Mouse (Mus musculus): ENCODE data around the gene Fam213b. TPM values are rescaled to one million over a fixed set of nuclear protein-coding genes. Genes with fewer than 3 reads are reported as not detected.

Gene Fam213b
- total RNA-seq, 1 experiment from 2014 or later, result 51.9 TPM

GRCm38 (mm10) chr4:154880730-154881129, 18.2 kb downstream of the Fam213b start:
- DNase-seq, result peak; percentile 49

- peak; percentile 96 for DNase-seq
Measured at GRCm38 (mm10) chr4:154877864-154878548, 20.9 kb downstream of the Fam213b start.

GRCm38 (mm10) chr4:154873186-154873585, 25.7 kb downstream of the Fam213b start:
- no peak for DNase-seq

- no peak for DNase-seq
Measured at GRCm38 (mm10) chr4:154871757-154872251, 27.1 kb downstream of the Fam213b start.

- no peak for DNase-seq
Measured at GRCm38 (mm10) chr4:154870721-154871120, 28.2 kb downstream of the Fam213b start.

- DNase-seq, result no peak
Measured at GRCm38 (mm10) chr4:154869440-154869839, 29.5 kb downstream of the Fam213b start, which contains the start of gene Mmel1. Gene Mmel1 (plus strand): TSS chr4:154869585.

- no peak for DNase-seq
Measured at GRCm38 (mm10) chr4:154867257-154867656, 31.7 kb downstream of the Fam213b start.

GRCm38 (mm10) chr4:154866391-154866790, 32.5 kb downstream of the Fam213b start:
- no peak for DNase-seq

- DNase-seq, result no peak
Measured at GRCm38 (mm10) chr4:154864961-154865760, 33.8 kb downstream of the Fam213b start.

GRCm38 (mm10) chr4:154864271-154864771, 34.6 kb downstream of the Fam213b start:
- DNase-seq, result peak; percentile 97

GRCm38 (mm10) chr4:154863436-154863935, 35.4 kb downstream of the Fam213b start:
- no peak for DNase-seq

- no peak for DNase-seq
Measured at GRCm38 (mm10) chr4:154861967-154862366, 37.0 kb downstream of the Fam213b start.

GRCm38 (mm10) chr4:154858601-154859000, 40.3 kb downstream of the Fam213b start:
- DNase-seq, result no peak

GRCm38 (mm10) chr4:154857366-154858240, 41.3 kb downstream of the Fam213b start:
- DNase-seq, result no peak

- no peak for DNase-seq
Measured at GRCm38 (mm10) chr4:154856882-154857281, 42.1 kb downstream of the Fam213b start.

GRCm38 (mm10) chr4:154856480-154856837, 42.5 kb downstream of the Fam213b start:
- no peak for DNase-seq

- peak; percentile 88 for DNase-seq
Measured at GRCm38 (mm10) chr4:154855721-154856479, 43.0 kb downstream of the Fam213b start.

- DNase-seq, result no peak
Measured at GRCm38 (mm10) chr4:154854676-154855345, 44.1 kb downstream of the Fam213b start.

- DNase-seq, result no peak
Measured at GRCm38 (mm10) chr4:154853881-154854280, 45.1 kb downstream of the Fam213b start.

GRCm38 (mm10) chr4:154852696-154853095, 46.2 kb downstream of the Fam213b start:
- DNase-seq, result no peak

All from adrenal gland, postnatal 14 days (tissue).